Mouse (Mus musculus) neural tube, embryonic 13.5 days (tissue): ENCODE measurements around the gene Dpm2. TPM values are rescaled to one million over a fixed set of nuclear protein-coding genes. Genes with fewer than 3 reads are reported as not detected.

Source experiments
- ATAC-seq: fragments of 200-750 bp; cut with Nextera tagmentation; 2 replicates; pipeline ENCODE4 v1.8.0; 2017; ENCODE audit warnings: low read depth, mild to moderate bottlenecking, moderate TSS enrichment, moderate library complexity
- H3K27ac ChIP-seq: fragments of 300-500 bp; sonication (generic); replicated peaks from 2 replicates; pipeline ENCODE4 v1.5.1; 2015; ENCODE audit warnings: moderate library complexity, mild to moderate bottlenecking, inconsistent platforms
- H3K27me3 ChIP-seq: fragments of 300-500 bp; sonication (generic); 2 replicates; pipeline ENCODE4 v1.6.1; 2015; ENCODE audit warnings: mild to moderate bottlenecking, inconsistent platforms
- H3K36me3 ChIP-seq: fragments of 300-500 bp; sonication (generic); 2 replicates; pipeline ENCODE4 v1.6.1; 2015; ENCODE audit warnings: mild to moderate bottlenecking, inconsistent platforms
- H3K4me1 ChIP-seq: fragments of 300-500 bp; sonication (generic); replicated peaks from 2 replicates; pipeline ENCODE4 v1.6.1; 2015; ENCODE audit warnings: inconsistent platforms
- H3K4me2 ChIP-seq: fragments of 300-500 bp; sonication (generic); 2 replicates; pipeline ENCODE4 v1.6.1; 2015; ENCODE audit warnings: inconsistent platforms, mild to moderate bottlenecking, moderate library complexity
- H3K4me3 ChIP-seq: fragments of 300-500 bp; sonication (generic); 2 replicates; pipeline ENCODE4 v1.5.1; 2015; ENCODE audit warnings: mild to moderate bottlenecking, inconsistent platforms
- H3K9ac ChIP-seq: fragments of 300-500 bp; sonication (generic); 2 replicates; pipeline ENCODE4 v1.6.1; 2015; ENCODE audit warnings: moderate library complexity, mild to moderate bottlenecking, inconsistent platforms
- H3K9me3 ChIP-seq: fragments of 300-500 bp; sonication (generic); 2 replicates; pipeline ENCODE4 v1.6.1; 2016; ENCODE audit warnings: inconsistent platforms
- WGBS: fragments of 180-500 bp; shearing (Covaris S2); methylation state at CpG from one replicate; pipeline ENCODE4 v1.1.7; 2015; 5-methylcytosine and 5-hydroxymethylcytosine counted together
- polyA plus RNA-seq: library from polyadenylated mRNA; unstranded; fragments of >200 nt; fragmentation: Nextera tagmentation; extraction: Ambion mirVana; gene quantifications from 2 replicates; pipeline ENCODE4 v1.2.1, GENCODE M21; 2015

Gene Dpm2
- 128 and 143 TPM in 2 replicates for polyA plus RNA-seq

DNA sequence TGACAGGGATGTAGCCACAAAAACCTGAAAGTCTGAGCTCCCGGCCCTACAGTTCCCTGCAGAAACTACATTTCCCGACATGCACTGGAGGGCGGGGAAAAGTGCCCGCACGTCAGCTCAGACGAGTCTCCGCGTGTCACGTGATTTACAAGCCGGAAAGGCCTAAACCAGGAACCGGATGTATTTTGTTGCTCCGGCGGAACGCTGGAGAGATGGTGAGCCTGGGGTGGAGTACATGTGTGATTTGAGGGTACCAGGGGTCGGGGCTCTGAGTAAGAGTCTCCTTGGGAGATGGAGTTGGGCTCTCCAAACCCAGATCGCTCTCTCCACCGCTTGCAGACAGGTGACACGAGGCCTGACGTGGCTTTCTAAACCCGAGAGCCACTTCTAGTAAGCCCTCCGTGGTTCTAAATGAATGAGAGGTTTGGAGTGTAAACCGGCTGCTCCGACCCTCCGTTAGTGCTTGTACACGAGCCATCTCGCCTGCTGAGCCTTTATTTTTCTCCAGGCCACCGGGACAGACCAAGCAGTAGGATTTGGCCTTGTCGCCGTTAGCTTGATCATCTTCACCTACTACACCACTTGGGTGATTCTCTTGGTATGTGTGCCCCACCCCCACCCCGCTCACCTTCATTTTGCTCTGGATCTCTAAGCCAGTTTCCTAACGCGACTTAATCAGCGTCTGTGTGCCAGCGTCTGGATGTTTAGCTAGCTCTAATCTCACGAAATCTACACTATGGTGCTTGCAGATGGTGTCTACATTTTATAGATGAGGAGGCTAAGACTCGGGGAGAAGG, at the start of gene Dpm2:
Gene Dpm2, plus strand, starts transcription at position 161 of the 797 bp plus-strand sequence.
- H3K4me2 ChIP-seq, result peak within 1 kb of the TSS; percentile 95
- H3K27me3 ChIP-seq, result no peaks in the 10 kb centered on the region

DNA sequence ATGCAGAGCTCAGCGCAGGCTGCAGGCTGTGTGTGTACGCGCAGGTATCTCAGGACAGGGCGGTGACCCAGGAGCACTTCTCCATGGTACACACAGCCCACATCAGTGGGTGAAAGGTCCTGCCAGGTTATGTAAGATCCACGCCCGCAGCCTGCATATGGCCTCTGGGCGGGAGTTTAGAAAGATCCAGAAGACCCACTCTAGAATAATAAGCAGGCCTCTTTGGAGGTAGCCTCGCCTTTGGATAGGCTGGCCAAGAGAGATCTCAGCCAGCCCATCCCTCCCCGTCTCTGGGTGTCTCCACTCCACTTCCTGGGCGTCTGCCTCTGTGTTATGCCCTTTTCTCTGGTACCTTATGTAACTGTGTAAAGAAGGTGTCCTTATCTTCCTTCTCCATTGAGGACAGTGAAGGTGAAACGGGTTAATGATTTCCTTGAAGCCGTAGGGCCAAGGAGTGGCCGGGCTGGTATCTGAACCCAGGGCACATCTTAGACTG, 46.1 kb upstream of the Dpm2 start:
- Histone ChIP-seq H3K27me3 (no peaks in the 10 kb centered on the region), H3K9ac (no peak overlapping the region), H3K4me3 (no peak overlapping the region), H3K4me1 (no peaks in the 10 kb centered on the region), H3K4me2 (no peak overlapping the region), H3K9me3 (no peaks in the 10 kb centered on the region), H3K27ac (no peak overlapping the region), H3K36me3 (no peaks in the 10 kb centered on the region)
- ATAC-seq, result no peak
- 89% methylated on average over 13 of the region's 13 CpGs for WGBS

More for the DNA sequence above, at the start of gene Dpm2:
- Histone ChIP-seq H3K9ac (peak within 1 kb of the TSS; percentile 85), H3K4me3 (peak within 1 kb of the TSS; percentile 82), H3K27ac (peak within 1 kb of the TSS; percentile 55), H3K36me3 (peaks cover 33% of the 10 kb centered on the region), H3K9me3 (no peaks in the 10 kb centered on the region), H3K4me1 (peaks cover 28% of the 10 kb centered on the region)
- peak; percentile 62 for ATAC-seq
- WGBS, result 1% methylated on average over 36 of the region's 36 CpGs

DNA sequence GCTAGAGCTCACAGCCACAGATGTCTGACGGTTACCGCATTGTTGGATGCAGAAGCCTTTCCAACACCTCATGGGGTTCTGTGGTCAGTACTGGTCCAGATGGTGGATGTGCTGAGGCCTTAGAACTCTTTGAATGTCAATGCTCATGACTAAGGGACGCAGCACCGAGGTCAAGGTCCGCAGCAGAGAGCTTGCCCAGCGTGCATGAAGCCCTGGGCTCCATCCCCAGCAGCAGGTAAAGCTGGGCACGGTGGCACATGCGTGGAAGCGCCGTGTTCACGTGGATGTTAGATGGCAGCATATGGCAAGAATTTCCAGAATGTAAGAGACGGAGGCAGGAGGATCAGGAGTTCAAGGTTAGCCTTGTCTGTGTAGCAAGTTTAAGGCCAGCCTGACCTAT, 44.8 kb upstream of the Dpm2 start:
- 85% methylated on average over 12 of the region's 12 CpGs for WGBS
- ATAC-seq, result no peak
- Histone ChIP-seq H3K4me2 (no peak overlapping the region), H3K36me3 (no peaks in the 10 kb centered on the region), H3K27ac (no peak overlapping the region), H3K9ac (no peak overlapping the region), H3K4me3 (no peak overlapping the region), H3K4me1 (no peaks in the 10 kb centered on the region), H3K27me3 (no peaks in the 10 kb centered on the region), H3K9me3 (no peaks in the 10 kb centered on the region)

DNA sequence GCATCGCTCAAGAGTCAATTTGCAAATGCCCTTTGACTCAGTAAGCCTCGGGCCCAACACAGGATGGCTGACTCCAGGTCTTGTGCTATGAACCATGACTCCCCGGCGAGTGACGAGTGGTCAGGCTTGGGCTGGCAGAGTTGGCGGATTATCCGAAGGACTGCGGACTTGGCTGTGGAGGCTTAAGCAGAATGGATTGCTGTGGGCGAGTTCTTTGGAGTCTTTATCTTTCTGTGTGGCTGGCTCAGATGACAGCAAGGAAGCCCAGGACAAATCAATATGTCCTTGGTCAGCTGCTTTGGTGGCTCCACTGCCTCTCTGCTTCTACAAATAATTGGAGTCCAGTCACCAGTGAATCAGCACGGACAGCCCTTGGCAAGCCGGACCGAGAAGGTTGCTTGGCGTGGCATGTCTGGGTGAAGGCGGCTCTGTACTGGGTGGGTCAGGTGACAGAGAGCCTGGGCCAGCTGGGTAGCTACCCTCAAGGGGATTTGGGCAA, 43.1 kb upstream of the Dpm2 start:
- Histone ChIP-seq H3K9me3 (no peaks in the 10 kb centered on the region), H3K9ac (no peak overlapping the region), H3K4me2 (no peak overlapping the region), H3K4me3 (no peak overlapping the region), H3K36me3 (no peaks in the 10 kb centered on the region), H3K4me1 (no peaks in the 10 kb centered on the region), H3K27me3 (no peaks in the 10 kb centered on the region), H3K27ac (no peak overlapping the region)
- no peak for ATAC-seq
- WGBS, result 82% methylated on average over 14 of the region's 14 CpGs

DNA sequence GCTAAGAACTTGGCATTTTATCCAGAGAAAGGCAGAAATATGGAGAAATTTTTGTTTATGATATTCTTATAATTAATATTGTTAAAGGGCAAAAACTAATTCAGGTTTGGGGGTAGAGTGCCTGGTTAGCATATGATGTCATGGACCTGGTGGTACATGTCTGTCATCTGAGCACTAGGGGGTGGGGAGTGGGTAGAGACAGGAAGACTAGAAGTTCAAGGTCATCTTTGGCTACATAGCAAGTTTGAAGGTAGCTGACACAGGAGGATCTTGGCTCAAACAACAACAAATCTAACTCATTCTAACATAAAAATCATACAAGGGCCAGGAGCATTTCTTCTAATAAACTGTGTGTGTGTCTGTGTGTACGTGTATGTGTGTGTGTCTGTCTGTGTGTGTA, 42.3 kb upstream of the Dpm2 start:
- Histone ChIP-seq H3K36me3 (no peaks in the 10 kb centered on the region), H3K9me3 (no peaks in the 10 kb centered on the region), H3K27ac (no peak overlapping the region), H3K4me3 (no peak overlapping the region), H3K9ac (no peak overlapping the region), H3K27me3 (no peaks in the 10 kb centered on the region), H3K4me1 (no peaks in the 10 kb centered on the region), H3K4me2 (no peak overlapping the region)
- ATAC-seq, result no peak
- 83% methylated on average over 1 of the region's 1 CpGs for WGBS

DNA sequence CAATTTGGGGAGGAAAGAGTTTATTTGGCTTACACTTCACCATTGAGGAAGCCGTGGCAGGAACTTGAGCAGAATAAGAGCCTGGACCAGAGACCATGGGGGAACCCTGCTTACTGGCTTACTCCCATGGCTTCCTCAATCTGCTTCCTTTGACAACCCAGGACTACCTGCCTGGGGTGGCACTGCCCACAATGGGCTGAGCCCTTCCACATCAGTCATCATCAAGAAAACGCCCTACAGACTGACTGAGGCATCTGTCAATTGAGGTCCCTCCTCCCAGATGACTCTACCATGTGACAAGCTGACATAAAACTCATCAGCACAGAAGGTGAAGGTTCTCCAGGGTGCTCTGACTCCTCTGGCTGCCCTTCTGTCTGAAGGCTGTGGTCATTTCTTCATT, 40.2 kb upstream of the Dpm2 start:
- 82% methylated on average over 2 of the region's 2 CpGs for WGBS
- no peaks in the 10 kb centered on the region for H3K9me3 ChIP-seq
- no peaks in the 10 kb centered on the region for H3K36me3 ChIP-seq
- H3K27ac ChIP-seq, result no peak overlapping the region
- H3K9ac ChIP-seq, result no peak overlapping the region
- no peak for ATAC-seq
- H3K4me3 ChIP-seq, result no peak overlapping the region
- H3K4me2 ChIP-seq, result no peak overlapping the region
- peaks cover 12% of the 10 kb centered on the region for H3K4me1 ChIP-seq
- H3K27me3 ChIP-seq, result no peaks in the 10 kb centered on the region

DNA sequence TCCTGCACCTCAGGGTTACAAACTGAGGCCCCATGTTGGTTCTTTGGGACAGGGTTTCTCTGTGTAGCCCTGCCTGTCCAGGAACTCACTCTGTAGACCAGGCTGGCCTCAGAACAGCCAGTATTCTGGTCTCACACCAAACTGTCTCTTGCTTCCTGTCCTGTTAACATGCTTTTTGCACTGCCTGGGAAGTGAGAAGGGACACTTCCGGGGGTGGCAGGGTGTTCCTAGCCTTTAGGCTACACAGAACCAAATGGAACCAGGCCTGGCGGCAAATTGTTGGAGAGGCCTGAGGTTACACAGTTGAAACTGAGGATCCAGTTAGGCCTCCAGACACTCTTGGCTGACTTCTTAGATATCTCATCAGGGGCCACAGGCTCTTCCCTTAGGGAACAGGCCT, 37.5 kb upstream of the Dpm2 start:
- Histone ChIP-seq H3K36me3 (no peaks in the 10 kb centered on the region), H3K9me3 (no peaks in the 10 kb centered on the region), H3K4me2 (no peak overlapping the region), H3K9ac (no peak overlapping the region), H3K27ac (no peak overlapping the region), H3K4me3 (no peak overlapping the region), H3K27me3 (no peaks in the 10 kb centered on the region), H3K4me1 (peaks cover 35% of the 10 kb centered on the region)
- WGBS, result 84% methylated on average over 2 of the region's 2 CpGs
- no peak for ATAC-seq

DNA sequence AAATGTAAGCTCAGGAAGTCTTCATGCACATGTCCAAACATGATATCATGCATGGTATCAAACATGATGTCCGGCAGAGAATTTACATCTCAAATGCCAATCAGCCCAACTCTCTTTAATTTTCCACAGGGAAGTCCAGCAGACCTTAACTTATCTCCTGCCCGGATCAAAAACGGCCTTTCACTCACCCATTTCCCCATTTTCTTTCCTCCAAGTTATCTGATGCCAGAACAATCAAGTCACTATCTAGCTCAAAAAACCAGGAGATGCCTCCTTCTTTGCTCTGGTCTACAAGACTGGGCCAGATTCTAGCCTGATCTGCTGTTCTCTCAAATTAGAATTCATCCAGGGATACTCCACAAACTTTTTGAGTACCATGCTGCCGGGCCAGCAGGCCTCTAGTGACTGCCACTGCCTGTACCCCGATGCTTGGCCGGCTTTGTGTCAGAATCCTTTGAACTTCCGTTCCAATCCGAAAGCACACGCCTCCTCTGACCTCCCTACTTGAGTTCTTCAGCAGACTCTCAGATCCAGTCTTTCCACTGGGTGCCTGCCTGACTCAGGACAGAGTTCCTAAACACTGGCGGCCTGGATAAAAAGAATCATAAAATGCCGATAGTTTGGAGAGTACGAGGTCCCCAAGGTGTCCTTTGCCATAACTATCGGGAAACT, 36.5 kb upstream of the Dpm2 start:
- 12% methylated on average over 13 of the region's 13 CpGs for WGBS
- H3K4me1 ChIP-seq, result peaks cover 46% of the 10 kb centered on the region
- no peak; the same call in 1 of the 2 replicates for ATAC-seq

DNA sequence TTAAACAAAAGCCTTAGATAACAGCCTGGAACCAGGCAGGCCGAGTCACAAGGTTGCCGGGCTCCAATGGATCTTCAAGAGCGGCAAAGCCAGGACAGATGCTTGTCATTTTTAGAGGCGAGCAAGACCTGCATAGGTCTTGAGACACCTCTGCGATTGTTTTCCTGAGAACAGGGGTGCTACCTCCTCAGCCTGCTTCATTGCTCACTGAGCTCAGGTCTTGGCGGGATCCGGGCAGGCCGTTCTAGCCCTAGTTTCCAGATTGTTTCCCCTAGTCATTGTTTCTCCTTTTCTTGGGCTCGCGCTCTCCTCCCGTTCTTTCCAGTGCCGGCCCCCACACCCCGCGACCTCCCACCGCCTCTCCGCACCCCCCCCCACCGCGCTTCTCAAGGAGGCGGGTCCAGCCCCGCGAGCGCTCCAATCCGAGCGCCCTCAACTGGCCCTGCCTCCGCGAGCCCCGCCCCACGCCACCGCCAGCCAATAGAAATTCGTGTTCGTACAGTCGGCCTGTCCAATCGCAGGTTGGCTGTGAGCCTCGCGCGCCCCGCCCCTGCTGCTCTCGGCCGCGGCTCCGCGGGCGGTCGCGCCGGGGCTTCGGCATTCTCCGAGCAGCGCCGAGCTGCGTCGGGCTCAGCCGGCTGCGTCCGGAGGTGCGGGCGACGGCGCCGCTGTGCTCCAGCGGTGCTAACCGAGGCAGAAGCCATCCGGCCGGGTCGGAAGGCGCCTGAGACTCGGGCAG, 35.8 kb upstream of the Dpm2 start, which contains the start of gene Fam102a:
Gene Fam102a, plus strand, starts transcription at position 600 of the 739 bp plus-strand sequence.
- peak within 1 kb of the TSS; percentile 84 for H3K4me3 ChIP-seq
- peak; percentile 97 for ATAC-seq
- no peaks in the 10 kb centered on the region for H3K27me3 ChIP-seq
- no peaks in the 10 kb centered on the region for H3K36me3 ChIP-seq
- peak within 1 kb of the TSS; percentile 95 for H3K27ac ChIP-seq
- H3K9me3 ChIP-seq, result no peaks in the 10 kb centered on the region
- WGBS, result under 1% methylated on average over 67 of the region's 67 CpGs
- peaks cover 53% of the 10 kb centered on the region for H3K4me1 ChIP-seq
- peak within 1 kb of the TSS; percentile 74 for H3K4me2 ChIP-seq
- peak within 1 kb of the TSS; percentile 95 for H3K9ac ChIP-seq

More for the DNA sequence above, 36.5 kb upstream of the Dpm2 start:
- no peaks in the 10 kb centered on the region for H3K36me3 ChIP-seq
- peak overlapping the region; percentile 74 for H3K4me2 ChIP-seq
- H3K9ac ChIP-seq, result peak overlapping the region; percentile 73
- no peaks in the 10 kb centered on the region for H3K27me3 ChIP-seq
- peak overlapping the region; percentile 84 for H3K4me3 ChIP-seq
- H3K27ac ChIP-seq, result peak overlapping the region; percentile 92
- no peaks in the 10 kb centered on the region for H3K9me3 ChIP-seq

DNA sequence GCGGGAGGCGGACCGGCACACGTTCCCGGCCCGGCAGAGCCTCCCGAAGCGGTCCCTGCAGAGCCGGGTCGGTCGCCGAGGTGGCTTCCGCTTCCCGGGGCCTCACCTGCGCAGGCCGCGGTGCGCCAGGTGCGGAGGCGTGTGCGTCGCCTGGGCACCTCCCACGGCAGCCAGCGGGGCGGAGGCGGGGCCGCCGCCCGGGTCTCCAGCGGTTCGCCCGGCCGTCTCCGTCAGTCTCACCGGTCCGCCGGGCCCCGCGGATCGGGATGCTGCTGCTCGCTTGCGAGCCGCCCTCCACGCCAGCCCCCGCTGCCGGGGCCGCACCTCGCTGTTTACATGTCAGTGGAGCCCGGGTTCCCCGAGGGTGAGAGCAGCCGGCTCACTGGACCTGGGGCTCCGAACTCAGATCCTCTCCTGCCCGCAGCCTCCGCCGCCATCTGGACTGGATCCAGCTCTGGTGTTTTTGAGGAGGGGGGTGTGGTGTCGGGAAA, 35.1 kb upstream of the Dpm2 start:
- no peaks in the 10 kb centered on the region for H3K27me3 ChIP-seq
- H3K4me3 ChIP-seq, result peak overlapping the region; percentile 84
- H3K4me2 ChIP-seq, result peak overlapping the region; percentile 74
- H3K27ac ChIP-seq, result peak overlapping the region; percentile 95
- ATAC-seq, result peak; percentile 42
- no peaks in the 10 kb centered on the region for H3K36me3 ChIP-seq
- peaks cover 58% of the 10 kb centered on the region for H3K4me1 ChIP-seq
- peak overlapping the region; percentile 95 for H3K9ac ChIP-seq
- no peaks in the 10 kb centered on the region for H3K9me3 ChIP-seq
- whole genome bisulfite sequencing, result 1% methylated on average over 54 of the region's 56 CpGs

DNA sequence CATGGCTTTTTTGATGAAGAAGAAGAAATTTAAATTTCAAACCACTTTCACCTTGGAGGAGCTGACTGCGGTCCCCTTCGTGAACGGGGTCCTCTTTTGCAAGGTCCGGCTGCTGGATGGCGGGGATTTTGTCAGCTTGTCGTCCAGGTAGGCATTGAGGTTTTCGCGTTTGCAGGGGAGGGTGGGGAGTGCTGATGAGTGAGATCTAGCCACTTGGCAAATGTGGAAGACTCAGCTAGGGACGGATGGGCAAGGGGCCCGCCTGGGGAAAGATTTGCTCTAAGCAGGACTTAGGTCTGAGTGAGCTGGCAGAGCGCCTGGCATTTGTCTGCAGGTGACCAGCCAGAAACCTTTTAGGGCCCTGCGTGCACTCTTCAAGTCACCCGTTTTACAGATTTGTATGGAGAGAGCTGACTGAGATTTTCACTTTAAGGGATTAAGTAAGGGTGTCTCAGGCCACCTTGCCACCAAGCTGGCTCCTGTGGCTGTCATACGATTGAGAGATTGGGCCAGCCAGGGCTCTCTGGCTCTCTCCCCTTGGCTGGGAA, 34.5 kb upstream of the Dpm2 start:
- H3K27me3 ChIP-seq, result no peaks in the 10 kb centered on the region
- 1% methylated on average over 14 of the region's 14 CpGs for WGBS
- no peaks in the 10 kb centered on the region for H3K36me3 ChIP-seq
- peak overlapping the region; percentile 95 for H3K9ac ChIP-seq
- peak overlapping the region; percentile 74 for H3K4me2 ChIP-seq
- peak overlapping the region; percentile 64 for H3K27ac ChIP-seq
- H3K4me1 ChIP-seq, result peaks cover 65% of the 10 kb centered on the region
- no peaks in the 10 kb centered on the region for H3K9me3 ChIP-seq
- H3K4me3 ChIP-seq, result peak overlapping the region; percentile 84
- ATAC-seq, result no peak
